Mouse (Mus musculus) layer of hippocampus, postnatal 14 days (tissue): ENCODE results near the gene Sat2. TPM values are rescaled to one million over a fixed set of nuclear protein-coding genes. Genes with fewer than 3 reads are reported as not detected.

Experiments
- DNase-seq, 2 experiments: peaks; one replicate each; pipeline ENCODE4 v3.0.0; 2021 to 2022; ENCODE audit warnings: low spot score in 2 of 2, mixed read lengths in 1 of 2
- long read RNA-seq, 2 experiments: library from polyadenylated mRNA; stranded (forward); transcript quantifications; one replicate each; pipeline ENCODE4 v2.0.0; 2021
- total RNA-seq, 2 experiments: library from RNA; stranded (reverse); gene quantifications; 2 replicates each; pipeline ENCODE4 v1.2.3; 2021

The Sat2 gene
- 10 to 100 TPM; 16.1 to 19.8 TPM for total RNA-seq
- long read RNA-seq, experiment 1, partial matches to known transcripts = 6 of 17 reads
- long read RNA-seq, experiment 1, other reads (novel, unspliced or antisense) = 7 of 17 reads
- long read RNA-seq, experiment 2, partial matches to known transcripts = 6 of 16 reads
- long read RNA-seq, experiment 2, other reads (novel, unspliced or antisense) = 7 of 16 reads

GRCm38 (mm10) chr11:69621571-69622268 lies at the start of gene Sat2:
Sat2 (plus strand) TSS chr11:69622024.
- peak; percentile 61 to 69 for DNase-seq

GRCm38 (mm10) chr11:69575220-69575619 lies 46.6 kb upstream of the Sat2 start:
- DNase-seq = no peak

- DNase-seq = no peak
These were observed 45.5 kb upstream of the Sat2 start for GRCm38 (mm10) chr11:69576307-69576706.

DNA sequence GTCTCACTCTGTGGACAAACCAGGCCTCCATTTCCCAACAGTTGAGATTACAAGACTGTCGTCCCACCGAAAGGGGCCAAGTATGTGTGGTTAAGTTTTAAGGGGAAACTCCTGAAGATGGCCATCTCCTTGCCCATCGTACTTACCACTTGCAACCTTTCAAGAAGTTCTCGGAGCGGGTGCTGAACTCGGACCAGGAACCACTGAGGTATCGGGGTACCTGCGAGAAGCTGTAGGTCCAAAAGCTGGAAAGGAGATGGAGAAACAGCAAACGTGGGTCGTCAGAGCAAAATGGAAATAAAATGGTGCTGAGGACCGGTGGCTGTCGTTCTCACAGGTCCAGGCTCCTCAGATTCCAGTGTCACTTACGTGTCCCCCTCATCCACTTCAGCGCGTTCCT lies 43.5 kb upstream of the Sat2 start:
- DNase-seq = no peak

DNA sequence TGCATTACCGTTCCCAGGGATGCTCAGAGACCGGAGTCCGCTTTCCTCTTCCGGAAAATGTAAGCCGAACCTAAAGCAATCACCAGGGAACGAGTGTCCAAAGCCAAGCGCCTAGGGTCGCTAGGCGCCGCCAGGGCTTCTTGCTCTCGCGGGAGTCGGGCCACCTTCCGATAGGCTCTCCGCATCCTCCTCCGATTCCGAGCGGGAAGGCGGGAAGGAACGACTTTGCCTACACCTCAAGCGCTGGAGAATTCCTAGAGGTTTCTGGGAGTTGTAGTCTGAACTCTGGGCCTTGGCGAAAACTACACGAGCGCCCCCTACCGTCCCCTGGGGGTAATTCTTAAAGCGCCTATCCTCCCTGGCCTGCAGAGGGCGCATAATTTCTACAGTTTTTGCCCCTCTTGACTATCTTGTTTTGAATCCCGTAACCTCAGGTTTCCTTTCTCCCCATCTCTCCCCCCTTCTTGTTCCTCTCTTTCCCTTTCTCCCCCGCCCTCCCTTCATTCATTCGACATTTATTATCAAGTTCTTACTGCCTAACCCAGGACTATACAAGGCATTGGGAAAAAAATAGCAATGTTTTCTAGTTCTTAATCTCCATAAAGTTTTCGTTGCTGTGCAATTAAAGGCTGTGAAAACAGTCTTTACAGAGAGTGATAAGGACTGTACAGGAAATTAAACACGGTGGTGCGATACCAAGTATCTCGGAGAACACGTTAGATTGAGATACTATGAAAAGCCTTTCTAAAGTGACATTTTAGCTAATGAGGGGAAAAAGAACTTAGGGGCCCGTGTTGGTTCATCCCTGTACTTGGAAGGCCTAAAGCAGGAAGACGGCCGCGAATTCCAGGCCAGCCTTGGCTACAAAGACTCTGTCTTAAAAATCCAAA lies 42.5 kb upstream of the Sat2 start:
- DNase-seq = peak; percentile 98 to 99

DNA sequence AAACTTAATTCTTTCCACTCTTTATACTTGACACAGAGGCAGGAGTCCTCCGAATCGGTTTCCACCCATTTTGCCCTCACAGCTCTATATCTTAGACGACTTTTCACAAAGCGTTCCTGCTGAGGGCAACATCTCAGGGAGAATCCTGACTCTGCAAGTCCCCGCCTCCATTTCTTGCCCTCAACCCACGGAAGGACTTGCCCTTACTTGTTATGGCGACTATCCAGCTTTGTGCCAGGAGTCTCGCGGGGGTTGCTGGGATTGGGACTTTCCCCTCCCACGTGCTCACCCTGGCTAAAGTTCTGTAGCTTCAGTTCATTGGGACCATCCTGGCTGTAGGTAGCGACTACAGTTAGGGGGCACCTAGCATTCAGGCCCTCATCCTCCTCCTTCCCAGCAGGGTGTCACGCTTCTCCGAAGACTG lies 41.7 kb upstream of the Sat2 start, which contains the start of the genes Wrap53 and Trp53:
TSS of gene Wrap53 (minus strand) at position 165 of the 424 bp plus-strand sequence.
TSS of gene Trp53 (plus strand) at position 269 of the 424 bp plus-strand sequence.
- DNase-seq = peak; percentile 82 to 95

GRCm38 (mm10) chr11:69580572-69581146 lies 41.2 kb upstream of the Sat2 start:
- DNase-seq = no peak

GRCm38 (mm10) chr11:69581147-69581688 lies 40.6 kb upstream of the Sat2 start:
- DNase-seq = peak; percentile 89 to 93

GRCm38 (mm10) chr11:69581814-69582213 lies 40.0 kb upstream of the Sat2 start:
- DNase-seq = no peak

GRCm38 (mm10) chr11:69582230-69582805 lies 39.5 kb upstream of the Sat2 start:
- no peak for DNase-seq

DNA sequence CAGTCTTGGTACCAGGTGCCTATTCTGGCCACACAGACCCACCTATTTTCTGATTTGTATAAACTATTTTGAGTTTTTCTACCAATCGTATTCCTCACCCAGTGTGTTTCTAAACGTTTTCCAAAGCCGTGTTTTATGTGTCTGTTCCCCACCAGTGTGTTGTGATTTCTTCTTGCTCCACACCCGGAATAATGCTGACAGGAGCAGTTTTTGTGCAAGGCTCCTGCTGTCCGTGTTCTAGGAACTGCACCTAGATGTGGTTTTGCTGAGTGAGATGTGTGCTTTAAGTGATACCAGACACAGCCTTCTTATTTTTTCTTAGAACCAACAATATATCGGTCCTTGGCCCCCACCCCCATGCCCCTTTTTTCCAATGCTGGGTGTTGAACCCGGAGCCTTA lies 37.8 kb upstream of the Sat2 start:
- no peak for DNase-seq

DNA sequence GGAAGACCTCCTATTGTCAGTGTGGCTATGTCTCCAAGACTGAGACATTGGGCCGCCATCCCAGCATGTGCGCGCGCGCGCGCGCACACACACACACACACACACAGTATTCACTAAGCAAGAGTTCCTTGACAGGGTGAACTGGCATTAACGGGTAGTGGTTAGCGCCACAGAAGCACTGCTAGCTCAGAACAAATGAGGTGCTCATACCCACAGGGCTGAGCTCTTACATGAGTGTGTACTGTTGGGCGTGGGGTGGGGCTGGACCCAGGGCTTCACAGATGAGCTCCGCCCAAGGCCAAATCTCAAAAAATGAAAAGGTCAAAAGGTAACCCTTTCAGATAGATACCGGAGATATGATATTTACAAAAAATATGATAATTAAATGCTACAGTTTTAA lies 36.9 kb upstream of the Sat2 start:
- DNase-seq = no peak

DNA sequence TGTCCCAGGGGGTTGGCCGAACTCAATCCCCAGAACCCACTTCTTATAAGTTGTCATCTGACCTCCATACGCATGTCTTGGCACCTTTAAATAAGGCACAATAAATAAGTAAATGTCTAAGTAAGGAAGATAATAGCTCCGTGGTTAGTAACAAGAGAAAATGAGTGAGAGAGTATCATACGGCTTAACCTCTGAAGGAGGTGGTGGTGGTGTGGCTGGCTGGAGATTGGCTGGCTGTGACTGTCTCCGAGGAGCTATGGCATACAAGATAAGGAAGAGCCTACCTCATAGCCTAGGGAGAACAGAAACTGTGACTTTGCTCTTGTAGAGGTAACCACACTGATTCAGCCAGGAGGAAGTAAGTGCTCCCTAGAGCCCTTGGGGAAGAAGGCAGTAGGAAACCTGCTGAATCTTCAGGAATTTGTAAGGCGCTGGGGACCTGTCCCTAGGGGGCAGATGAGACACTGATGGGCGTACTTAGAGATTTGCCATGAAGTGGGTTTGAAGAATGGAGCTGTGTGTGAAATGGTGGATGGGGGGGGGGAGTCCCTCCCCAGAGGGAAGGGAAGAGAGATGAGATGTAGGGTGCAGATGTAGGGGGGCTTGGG lies 36.0 kb upstream of the Sat2 start:
- DNase-seq = no peak

- DNase-seq = no peak
These were observed 32.5 kb upstream of the Sat2 start for GRCm38 (mm10) chr11:69589207-69589834.

- no peak for DNase-seq
These were observed 31.2 kb upstream of the Sat2 start for GRCm38 (mm10) chr11:69590622-69591021.

GRCm38 (mm10) chr11:69591424-69591823 lies 30.4 kb upstream of the Sat2 start:
- no peak for DNase-seq

DNA sequence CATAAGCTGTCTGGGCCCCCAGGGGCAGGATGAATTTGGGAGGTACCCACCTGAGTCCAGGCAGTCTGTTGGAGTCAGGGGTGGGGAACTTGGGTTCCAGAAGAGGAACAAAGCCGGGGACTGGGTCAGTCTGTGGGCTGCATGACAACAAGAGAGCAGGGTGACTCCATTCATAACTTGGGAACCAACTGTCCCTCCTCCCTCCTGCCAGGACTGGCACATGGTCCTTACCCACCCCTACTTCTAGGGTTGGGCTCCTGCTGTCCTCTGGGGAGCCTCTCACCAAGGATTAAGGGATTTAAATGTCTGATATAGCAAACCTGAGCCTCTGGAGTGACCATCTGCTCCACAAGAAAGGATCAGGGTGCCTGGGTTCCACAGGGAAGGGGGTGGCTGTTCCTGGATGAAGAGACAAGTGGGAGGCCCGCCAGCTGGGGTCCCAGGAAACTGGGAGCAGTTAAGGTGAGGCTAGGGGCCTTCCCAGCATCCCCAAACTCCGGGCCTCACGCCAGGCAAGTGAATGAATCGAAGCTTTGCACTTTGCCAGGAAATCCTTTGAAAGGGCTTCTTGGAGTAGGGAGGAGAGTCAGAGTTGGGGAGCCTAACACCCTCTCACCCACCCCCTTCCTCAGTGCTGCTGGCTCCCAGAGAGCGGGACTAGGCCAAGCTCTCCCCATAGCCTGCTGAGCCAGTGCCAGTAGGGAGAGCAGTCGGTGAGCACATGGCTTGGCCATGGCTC lies 29.8 kb upstream of the Sat2 start:
- peak; percentile 84 to 90 for DNase-seq

GRCm38 (mm10) chr11:69592799-69593198 lies 29.0 kb upstream of the Sat2 start:
- no peak for DNase-seq

- DNase-seq = no peak
These were observed 27.0 kb upstream of the Sat2 start for GRCm38 (mm10) chr11:69594853-69595252.
